Mouse (Mus musculus): ENCODE results near the gene 4933402N03Rik. TPM values are rescaled to one million over a fixed set of nuclear protein-coding genes. Genes with fewer than 3 reads are reported as not detected.

Gene 4933402N03Rik
- total RNA-seq (2021) = not detected
- long read RNA-seq, experiment 1 = 0 reads
- long read RNA-seq, experiment 2 = 0 reads

DNA sequence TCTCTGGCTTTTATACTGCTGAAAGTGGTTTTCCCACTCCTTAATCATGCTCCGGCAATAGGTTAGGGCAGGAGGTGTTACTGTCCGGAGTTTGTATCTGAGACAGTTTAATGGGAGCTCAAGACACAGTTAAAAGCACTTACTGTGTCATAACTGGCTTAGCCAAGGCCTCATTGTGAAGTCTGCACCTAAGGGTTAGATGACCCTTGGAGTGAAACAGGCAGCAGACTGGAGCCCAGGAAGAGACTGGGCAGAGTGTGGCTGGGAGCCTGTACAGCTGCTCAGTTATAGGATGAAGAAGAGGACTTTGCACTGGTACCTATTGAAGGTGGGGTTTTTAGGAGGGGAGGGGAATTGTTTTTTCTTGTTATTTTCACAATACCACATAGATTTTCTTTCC, at the start of gene 4933402N03Rik:
Gene 4933402N03Rik, minus strand, starts transcription at position 101 of the 400 bp plus-strand sequence.
- DNase-seq = no peak

DNA sequence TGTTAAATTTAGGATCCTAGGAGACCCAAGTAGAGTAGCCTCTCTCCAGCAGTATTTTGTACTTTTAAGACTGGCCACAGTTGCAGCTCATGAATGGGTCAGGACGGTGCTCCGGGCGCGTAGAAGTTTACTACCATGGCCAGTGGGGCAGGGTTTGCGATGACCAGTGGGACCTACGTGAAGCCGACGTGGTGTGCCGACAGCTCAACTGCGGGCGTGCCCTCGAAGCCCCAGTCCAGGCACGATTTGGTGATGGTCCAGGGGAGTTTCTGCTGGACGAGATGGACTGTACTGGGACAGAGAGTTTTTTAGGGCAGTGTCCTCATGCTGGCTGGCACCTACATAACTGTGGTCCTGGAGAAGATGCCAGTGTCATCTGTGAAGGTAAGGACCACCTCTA, 41.9 kb upstream of the 4933402N03Rik start:
- no peak for DNase-seq

GRCm38 (mm10) chr7:131187047-131187446, 40.9 kb upstream of the 4933402N03Rik start:
- DNase-seq = no peak

DNA sequence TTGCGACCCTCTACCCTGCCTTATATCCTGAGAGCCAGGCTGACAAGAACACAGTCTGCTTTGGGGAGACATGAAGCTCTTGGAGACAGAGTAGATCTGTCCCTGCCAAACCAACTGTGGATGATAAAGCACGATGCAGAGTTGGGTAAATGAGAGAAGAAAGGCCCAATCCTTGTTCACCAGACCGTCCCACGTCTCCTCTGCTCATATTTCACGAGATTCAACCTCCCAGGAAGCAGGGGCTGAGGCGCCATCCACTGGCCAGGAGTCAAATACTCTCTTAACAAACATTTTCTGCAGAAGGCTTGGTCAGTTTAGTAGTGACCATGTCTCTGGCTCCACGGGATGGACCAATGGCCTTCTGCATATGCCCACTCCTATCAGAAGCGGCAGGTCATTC, 38.2 kb upstream of the 4933402N03Rik start:
- DNase-seq = no peak

DNA sequence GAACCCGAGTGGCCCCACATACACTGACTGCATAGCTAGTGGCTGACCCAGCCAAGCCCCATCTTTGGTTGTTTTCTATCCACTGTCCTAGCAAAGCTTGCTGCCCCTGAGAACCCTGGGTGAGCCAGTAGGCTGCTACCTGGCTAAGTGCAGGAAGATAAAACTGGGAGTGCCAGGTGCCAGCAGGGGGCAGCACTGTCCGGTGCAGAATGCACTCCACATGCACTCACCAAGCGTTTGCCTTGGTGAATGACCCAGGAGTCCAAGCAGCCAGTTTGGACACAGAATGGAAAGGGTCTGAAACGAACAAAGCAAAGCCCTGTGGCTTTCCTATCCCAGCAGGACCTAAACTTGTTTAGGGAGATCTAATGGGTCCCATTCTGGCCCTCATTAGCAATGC, 36.6 kb upstream of the 4933402N03Rik start:
- DNase-seq = peak; percentile 72

DNA sequence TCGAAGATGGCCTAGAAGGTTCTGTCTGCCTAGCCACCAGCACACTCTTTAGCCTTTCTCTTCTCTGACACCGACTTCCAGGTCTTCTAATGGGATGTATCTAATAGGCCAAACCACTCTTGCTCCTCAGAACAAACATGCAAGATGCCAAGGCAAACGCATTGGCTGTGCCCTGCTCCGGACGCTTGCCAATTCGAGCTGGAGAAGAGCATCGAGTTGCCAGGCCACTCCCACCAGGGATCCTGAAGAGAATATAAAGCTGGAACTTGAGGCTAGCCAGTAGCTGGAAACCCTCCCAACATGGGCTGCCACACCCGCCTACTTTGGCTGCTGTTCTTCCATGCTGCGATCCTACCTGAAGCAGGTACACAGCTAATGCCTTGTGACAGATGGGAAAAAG, 28.0 kb upstream of the 4933402N03Rik start, which contains the start of gene 5430419D17Rik:
Gene 5430419D17Rik, plus strand, starts transcription at position 282 of the 400 bp plus-strand sequence.
- DNase-seq = peak; percentile 13

DNA sequence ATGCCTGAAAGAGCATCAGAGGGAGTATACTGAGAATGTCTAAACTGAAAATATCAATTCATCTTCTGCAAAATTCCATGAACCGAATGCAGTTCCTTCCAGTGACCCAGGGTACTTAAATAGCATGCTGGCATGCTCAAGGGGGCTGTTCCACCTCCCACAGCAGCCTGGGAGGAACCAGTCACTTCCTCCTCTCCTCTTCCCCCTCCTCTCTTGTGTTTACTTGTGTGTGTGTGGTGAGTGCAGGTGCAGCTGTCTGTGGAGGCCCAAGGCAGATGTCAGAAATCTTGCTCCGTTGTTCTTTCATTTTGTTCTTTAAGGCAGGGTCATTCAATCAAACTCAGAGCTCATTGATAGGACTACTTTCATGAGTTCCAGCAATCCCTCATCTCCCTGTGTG, 23.0 kb upstream of the 4933402N03Rik start:
- DNase-seq = no peak

GRCm38 (mm10) chr7:131167771-131168170, 21.7 kb upstream of the 4933402N03Rik start:
- no peak for DNase-seq

- no peak for DNase-seq
Measured at GRCm38 (mm10) chr7:131162251-131162650, 16.1 kb upstream of the 4933402N03Rik start.

GRCm38 (mm10) chr7:131153044-131153443, 6.9 kb upstream of the 4933402N03Rik start:
- DNase-seq = no peak

DNA sequence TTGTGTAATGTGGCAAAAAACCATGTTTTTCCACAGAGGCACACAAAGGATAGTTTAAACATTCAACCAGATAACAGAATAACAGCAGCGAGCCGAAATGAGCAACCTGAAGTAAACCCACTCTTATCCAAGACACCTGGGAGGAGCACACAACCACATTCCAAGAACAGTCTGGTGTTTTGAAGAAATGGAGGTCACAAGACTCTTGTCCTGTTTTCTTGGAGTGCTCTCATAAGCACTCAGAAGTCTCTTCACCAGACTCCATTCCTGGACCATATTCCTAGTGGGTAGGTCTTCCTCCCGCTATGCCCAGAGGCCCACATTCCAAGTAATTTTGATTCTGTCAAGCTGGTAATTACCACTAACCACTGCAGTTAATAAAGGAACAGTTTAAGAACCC, 4.1 kb upstream of the 4933402N03Rik start:
- no peak for DNase-seq

- no peak for DNase-seq
Measured at GRCm38 (mm10) chr7:131133181-131133580, 12.9 kb downstream of the 4933402N03Rik start.

- DNase-seq = no peak
Measured at GRCm38 (mm10) chr7:131130021-131130420, 16.1 kb downstream of the 4933402N03Rik start.

DNA sequence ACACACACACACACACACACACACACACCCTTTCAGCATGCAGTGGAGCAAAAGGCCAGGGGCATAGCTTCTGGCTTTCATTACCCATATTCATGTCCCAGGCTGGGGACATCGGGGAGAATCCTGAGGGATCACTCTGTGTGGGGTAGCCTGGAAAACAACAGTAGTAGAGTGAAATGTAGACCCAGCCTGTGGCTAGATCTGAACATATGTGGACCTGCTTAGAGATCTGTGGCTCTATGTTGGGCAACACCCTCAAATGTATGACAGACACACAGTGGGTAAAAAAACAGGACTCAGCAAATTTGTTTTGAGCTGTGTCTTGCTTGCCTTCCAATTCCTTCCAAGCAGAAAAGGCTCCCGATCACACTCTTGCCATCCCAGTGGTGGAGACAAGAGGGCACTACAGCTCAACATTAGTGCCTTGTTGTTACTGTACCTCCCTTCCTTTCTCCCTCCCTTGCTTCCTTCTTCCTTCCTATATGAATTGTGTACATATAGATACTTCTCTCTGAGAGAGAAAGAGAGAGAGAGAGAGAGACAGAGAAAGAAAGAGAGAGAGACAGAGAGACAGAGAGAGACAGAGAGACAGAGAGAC, 23.8 kb downstream of the 4933402N03Rik start:
- no peak for DNase-seq

- no peak for DNase-seq
Measured at GRCm38 (mm10) chr7:131114434-131114833, 31.7 kb downstream of the 4933402N03Rik start.

DNA sequence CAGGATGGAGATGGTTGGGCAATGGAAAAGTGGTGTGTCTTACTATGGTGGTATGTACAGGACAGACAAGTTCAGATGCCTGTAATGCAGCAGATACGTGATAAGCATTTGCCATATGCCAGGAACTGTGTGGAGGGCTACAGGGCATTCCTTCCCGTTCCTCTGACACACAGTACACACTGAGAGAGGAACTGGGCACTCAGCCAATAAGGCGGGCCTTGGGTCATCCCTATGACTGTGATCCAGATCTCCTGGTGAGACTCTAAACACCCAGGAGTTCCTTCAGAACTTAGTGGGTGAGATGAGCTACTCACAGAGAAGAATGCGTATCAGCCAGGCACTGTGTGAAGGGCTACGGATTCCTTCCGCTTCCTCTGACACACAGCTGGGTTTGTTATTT, 32.4 kb downstream of the 4933402N03Rik start:
- peak; percentile 12 for DNase-seq

DNA sequence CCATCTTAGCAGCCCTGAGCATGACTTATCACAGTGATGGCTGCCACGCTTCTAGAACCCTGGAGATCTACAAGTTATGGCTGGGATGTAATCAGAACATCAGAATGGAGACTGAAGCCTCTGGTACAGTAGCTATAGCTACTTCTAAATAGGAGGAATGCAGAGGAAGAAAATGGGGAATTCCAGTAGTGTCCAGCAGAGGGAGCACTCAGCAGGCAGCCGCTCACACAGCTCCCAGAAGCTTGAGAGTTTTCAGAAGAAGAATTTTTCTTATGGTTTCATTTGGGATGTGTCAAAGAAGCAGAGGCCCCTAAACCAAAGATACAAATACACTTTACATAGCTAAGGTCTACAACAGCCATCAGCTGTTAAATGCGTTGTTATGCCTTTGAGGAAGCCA, 33.6 kb downstream of the 4933402N03Rik start:
- DNase-seq = peak; percentile 75

Other genes starting within 250 kb of the 4933402N03Rik start
- 10 to 100 TPM; 76.1 to 89.5 TPM for gene Htra1, start 210.2 kb downstream of the 4933402N03Rik start, total RNA-seq (2021)
- under 1 TPM; 0.06 to 0.15 TPM for gene Dmbt1, start 114.3 kb downstream of the 4933402N03Rik start, total RNA-seq (2021)
- gene 5430419D17Rik, start 28.1 kb upstream of the 4933402N03Rik start, total RNA-seq (2021) = not detected
- gene Cuzd1, start 176.0 kb upstream of the 4933402N03Rik start, total RNA-seq (2021) = not detected
- gene Fam24b, start 183.2 kb upstream of the 4933402N03Rik start, total RNA-seq (2021) = not detected
- gene Fam24a, start 187.6 kb upstream of the 4933402N03Rik start, total RNA-seq (2021) = not detected
- 10 to 100 TPM; 15.0 to 15.8 TPM for gene 2310057M21Rik, start 216.4 kb upstream of the 4933402N03Rik start, total RNA-seq (2021)
- gene Pstk, start 224.8 kb upstream of the 4933402N03Rik start, total RNA-seq (2021) = 10 to 100 TPM; 30.7 to 47.4 TPM